Mouse (Mus musculus): ENCODE data around the gene Acvr1b.

The Acvr1b gene

GRCm38 (mm10) chr15:101191459-101192259, 17.8 kb downstream of the Acvr1b start:
- in situ Hi-C loops (cut with MboI; ENCODE audit: low pct_unique_long_range_greater_than_20kb in 1 of 2, low sequenced_read_pairs in 2 of 2, unreplicated experiment in 1 of 2): no loop called here

- in situ Hi-C loops (cut with MboI; ENCODE audit: low pct_unique_long_range_greater_than_20kb in 1 of 2, low sequenced_read_pairs in 2 of 2, unreplicated experiment in 1 of 2): no loop called here
Observed at GRCm38 (mm10) chr15:101192260-101192640, 18.4 kb downstream of the Acvr1b start.

DNA sequence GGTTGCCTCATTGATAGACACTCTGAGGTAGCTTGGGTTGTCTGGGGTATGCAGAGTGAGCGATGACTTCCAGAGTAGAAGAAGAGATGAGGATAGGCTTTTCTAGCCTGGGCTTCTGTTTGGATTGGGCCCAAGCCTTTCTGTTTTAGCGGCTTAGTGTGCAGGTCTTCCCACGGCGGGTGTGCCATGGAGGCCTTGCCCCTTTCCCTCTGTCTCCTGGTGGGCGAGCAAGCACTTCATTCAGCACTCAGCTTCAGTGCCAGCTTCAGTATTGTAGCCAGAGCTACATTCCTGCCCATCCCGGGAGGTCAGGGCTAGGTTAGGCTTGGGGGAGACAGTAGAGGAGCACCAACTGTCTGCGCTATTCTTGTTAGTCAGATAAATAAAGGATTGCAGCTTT, 18.8 kb downstream of the Acvr1b start:
- in situ Hi-C loops (cut with MboI; ENCODE audit: low pct_unique_long_range_greater_than_20kb in 1 of 2, low sequenced_read_pairs in 2 of 2, unreplicated experiment in 1 of 2): no loop called here

- in situ Hi-C loops (cut with MboI; ENCODE audit: low pct_unique_long_range_greater_than_20kb in 1 of 2, low sequenced_read_pairs in 2 of 2, unreplicated experiment in 1 of 2): no loop called here
Observed at GRCm38 (mm10) chr15:101193971-101194370, 20.1 kb downstream of the Acvr1b start.

DNA sequence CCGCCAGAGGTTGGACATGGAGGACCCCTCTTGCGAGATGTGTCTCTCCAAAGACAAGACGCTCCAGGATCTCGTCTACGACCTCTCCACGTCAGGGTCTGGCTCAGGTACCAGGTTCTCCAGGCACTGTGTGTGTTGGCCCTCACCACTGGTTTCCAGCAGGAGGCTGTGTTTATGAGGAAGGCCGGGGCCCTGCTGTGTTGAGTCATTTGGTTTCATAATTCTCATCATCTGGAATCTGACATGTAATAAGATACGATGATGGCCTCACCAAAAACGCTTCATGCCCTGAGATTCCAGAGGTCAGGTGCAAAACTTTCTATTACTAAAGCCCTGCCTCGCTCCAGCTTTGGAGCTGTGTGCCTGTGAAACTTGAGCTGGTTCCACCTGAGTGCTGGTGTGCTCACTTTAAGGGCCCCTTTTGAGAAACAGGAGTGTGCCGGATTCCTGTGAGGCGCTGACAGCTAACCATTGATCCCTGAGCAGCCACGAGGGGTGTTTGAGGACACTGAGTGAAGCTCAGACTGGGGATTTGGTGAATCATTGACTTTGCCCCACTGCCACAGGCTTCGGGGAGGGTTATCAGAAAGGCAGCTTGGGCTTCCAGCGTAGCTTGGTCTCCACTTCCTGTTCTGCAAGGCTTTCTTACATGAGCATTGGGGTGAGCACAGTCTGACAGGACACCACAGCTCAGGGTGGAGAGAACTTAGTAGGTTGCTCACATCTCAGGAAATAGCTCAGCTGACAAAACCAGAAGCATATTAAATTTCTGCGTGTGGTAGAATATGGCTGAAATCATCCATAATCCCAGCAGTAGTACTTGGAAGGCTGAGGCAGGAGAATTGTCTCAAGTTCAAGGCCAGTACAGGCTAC, 21.3 kb downstream of the Acvr1b start:
- in situ Hi-C loops (cut with MboI; ENCODE audit: low pct_unique_long_range_greater_than_20kb in 1 of 2, low sequenced_read_pairs in 2 of 2, unreplicated experiment in 1 of 2): no loop called here

- in situ Hi-C loops (cut with MboI; ENCODE audit: low pct_unique_long_range_greater_than_20kb in 1 of 2, low sequenced_read_pairs in 2 of 2, unreplicated experiment in 1 of 2): no loop called here
Observed at GRCm38 (mm10) chr15:101196079-101196795, 22.4 kb downstream of the Acvr1b start.

- in situ Hi-C loops (cut with MboI; ENCODE audit: low pct_unique_long_range_greater_than_20kb in 1 of 2, low sequenced_read_pairs in 2 of 2, unreplicated experiment in 1 of 2): no loop called here
Observed at GRCm38 (mm10) chr15:101196961-101197360, 23.1 kb downstream of the Acvr1b start.

DNA sequence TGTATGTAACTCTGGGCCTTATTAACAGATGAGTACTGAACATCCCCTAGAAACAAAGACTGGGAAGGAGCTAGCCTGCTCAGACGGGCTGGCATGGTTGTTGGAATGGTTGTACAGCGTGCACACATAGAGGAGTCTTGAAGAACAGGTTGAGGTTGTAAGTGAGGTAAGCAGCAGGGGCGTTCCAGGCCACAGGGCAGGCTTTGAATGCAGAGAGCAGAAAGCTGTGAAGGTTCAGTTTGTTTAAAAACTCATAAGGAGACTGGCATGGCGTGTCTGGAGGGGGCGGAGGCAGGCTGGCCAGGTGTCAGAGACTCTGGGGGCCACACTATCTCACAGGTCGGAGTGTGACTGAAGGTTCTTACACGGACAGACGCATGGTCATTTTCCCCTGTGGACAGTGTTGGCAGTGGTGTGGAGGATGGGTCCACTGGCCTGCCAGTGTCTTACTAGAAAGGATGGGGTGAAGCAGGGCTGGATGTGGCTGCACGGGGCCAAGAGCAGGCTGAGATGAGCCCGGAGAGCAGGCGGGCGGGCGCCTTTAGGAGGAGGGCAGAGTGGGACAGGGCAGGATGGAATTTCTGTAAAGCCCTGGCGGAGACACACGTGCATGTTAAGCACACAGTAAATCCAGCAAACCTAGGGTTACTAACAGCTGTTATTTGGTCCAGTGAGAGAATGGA, 23.8 kb downstream of the Acvr1b start:
- in situ Hi-C loops (cut with MboI; ENCODE audit: low pct_unique_long_range_greater_than_20kb in 1 of 2, low sequenced_read_pairs in 2 of 2, unreplicated experiment in 1 of 2): no loop called here

- in situ Hi-C loops (cut with MboI; ENCODE audit: low pct_unique_long_range_greater_than_20kb in 1 of 2, low sequenced_read_pairs in 2 of 2, unreplicated experiment in 1 of 2): no loop called here
Observed at GRCm38 (mm10) chr15:101198218-101198617, 24.4 kb downstream of the Acvr1b start.

DNA sequence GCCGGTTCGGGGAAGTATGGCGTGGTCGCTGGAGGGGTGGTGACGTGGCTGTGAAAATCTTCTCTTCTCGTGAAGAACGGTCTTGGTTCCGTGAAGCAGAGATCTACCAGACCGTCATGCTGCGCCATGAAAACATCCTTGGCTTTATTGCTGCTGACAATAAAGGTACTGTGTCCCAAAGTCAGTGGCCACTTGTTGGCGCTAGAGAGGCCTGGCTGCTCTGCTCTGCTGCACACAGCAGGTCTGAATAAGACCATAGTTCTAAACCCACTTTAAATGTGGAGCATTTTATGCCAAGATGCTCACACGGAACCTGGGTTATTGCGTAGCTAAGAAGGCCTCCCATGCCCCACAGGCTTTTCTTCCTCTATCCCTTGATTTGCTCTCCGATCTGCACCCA, 25.0 kb downstream of the Acvr1b start:
- in situ Hi-C loops (cut with MboI; ENCODE audit: low pct_unique_long_range_greater_than_20kb in 1 of 2, low sequenced_read_pairs in 2 of 2, unreplicated experiment in 1 of 2): no loop called here

DNA sequence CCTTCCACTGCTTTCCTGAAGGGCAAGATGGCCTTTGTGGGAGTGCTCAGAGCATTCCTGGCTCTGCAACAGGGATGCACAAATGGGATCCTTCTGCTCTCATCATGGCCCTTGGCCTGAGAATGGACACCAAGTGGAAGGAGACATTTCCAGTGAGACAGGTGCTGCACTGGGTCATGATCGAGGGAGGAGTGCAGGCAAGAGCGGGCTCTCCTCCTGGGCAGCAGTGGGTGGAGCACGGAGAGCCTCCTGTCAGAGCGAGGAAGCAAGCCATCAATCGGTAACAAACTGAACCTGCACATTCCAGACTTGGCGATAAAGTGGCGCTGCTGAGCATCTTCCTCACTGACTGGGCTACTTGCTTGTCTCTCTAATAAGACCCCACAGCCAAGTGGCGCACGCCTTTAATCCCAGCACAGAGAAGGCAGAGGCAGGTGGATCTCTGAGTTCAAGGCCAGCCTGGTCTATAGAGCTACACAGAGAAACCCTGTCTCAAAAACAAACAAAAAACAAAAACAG, 27.0 kb downstream of the Acvr1b start:
- in situ Hi-C loops (cut with MboI; ENCODE audit: low pct_unique_long_range_greater_than_20kb in 1 of 2, low sequenced_read_pairs in 2 of 2, unreplicated experiment in 1 of 2): no loop called here

GRCm38 (mm10) chr15:101201414-101201813, 27.5 kb downstream of the Acvr1b start:
- in situ Hi-C loops (cut with MboI; ENCODE audit: low pct_unique_long_range_greater_than_20kb in 1 of 2, low sequenced_read_pairs in 2 of 2, unreplicated experiment in 1 of 2): no loop called here

- in situ Hi-C loops (cut with MboI; ENCODE audit: low pct_unique_long_range_greater_than_20kb in 1 of 2, low sequenced_read_pairs in 2 of 2, unreplicated experiment in 1 of 2): no loop called here
Observed at GRCm38 (mm10) chr15:101203673-101204072, 29.8 kb downstream of the Acvr1b start.

- in situ Hi-C loops (cut with MboI; ENCODE audit: low pct_unique_long_range_greater_than_20kb in 1 of 2, low sequenced_read_pairs in 2 of 2, unreplicated experiment in 1 of 2): no loop called here
Observed at GRCm38 (mm10) chr15:101204781-101205180, 30.9 kb downstream of the Acvr1b start.

DNA sequence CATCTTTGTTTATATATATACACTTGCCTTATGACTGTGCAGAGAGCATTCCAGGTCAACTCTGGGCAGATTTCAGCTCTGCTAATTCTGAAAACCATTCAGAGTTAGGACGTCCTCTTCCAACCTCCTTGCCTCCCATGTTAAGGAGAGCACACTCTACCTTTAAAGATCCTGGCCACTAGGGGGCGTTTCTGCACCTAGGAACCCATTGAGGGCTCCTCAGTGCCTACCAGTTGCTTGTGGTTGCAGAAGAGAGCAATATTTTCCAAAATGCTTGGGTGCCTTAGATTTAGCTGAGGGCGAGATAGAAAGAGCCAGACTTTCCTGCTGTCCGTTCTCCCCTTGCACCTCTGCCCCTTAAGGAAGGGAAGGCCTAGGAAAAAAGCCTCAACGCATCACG, 36.4 kb downstream of the Acvr1b start:
- in situ Hi-C loops (cut with MboI; ENCODE audit: low pct_unique_long_range_greater_than_20kb in 1 of 2, low sequenced_read_pairs in 2 of 2, unreplicated experiment in 1 of 2): no loop called here

DNA sequence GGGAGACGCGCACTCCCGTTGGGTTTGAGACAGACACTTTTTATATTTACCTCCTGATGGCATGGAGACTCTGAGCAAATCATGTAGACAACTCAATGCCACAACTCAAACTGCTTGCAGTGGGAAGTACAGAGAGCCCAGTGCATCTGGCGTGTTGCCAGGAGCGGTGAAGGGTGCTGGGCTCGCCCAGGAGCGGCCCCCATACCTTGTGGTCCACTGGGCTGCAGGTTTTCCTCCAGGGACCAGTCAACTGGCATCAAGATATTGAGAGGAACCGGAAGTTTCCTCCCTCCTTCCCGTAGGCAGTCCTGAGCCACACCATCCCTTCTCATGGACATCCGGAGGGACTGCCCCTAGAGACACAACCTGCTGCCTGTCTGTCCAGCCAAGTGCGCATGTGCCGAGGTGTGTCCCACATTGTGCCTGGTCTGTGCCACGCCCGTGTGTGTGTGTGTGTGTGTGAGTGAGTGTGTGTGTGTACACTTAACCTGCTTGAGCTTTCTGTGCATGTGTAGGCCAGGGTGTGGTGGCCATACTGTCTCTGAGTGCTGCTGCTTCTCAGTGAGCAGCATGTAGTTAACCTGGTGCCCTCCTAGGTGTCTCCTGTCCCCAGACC, 37.2 kb downstream of the Acvr1b start:
- in situ Hi-C loops (cut with MboI; ENCODE audit: low pct_unique_long_range_greater_than_20kb in 1 of 2, low sequenced_read_pairs in 2 of 2, unreplicated experiment in 1 of 2): no loop called here

DNA sequence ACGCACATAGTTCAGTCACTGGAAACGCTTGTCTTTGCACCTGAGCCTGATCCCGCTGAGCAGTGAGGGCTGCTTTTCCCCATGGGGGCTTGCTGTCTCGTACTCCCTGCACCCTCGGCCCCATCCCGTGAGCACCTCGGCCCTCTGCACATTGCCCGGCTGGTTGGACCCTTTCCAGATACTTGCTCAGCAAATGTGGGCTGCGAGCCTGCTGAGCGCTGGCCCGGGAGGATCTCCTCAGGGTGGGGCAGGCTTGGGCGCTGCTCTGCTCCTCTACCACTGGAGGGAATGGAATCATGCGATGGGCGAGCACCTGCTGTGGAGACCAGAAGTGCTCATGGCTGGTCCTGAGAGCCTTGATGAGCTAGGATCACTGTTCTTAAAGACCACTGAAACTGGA, 38.6 kb downstream of the Acvr1b start:
- in situ Hi-C loops (cut with MboI; ENCODE audit: low pct_unique_long_range_greater_than_20kb in 1 of 2, low sequenced_read_pairs in 2 of 2, unreplicated experiment in 1 of 2): no loop called here

DNA sequence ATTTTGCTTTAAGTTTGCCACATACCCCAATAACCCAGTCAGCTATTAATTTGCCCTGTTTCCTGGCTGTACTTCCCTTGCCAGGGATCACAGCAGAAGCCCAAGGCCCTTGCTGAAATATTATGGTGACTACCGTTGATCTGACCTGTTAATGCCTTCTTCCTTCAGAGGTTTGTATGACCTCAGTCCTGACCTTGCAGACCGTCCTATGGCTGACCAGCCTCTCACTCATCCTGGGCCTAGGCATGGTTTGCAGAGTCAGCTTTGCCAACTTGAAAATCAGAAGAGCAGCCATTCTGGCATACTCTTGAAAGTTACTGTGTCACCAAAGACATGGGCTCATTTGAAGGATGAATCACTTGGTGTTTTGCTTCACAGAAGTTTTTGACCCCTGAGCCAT, 41.3 kb downstream of the Acvr1b start:
- in situ Hi-C loops (cut with MboI; ENCODE audit: low pct_unique_long_range_greater_than_20kb in 1 of 2, low sequenced_read_pairs in 2 of 2, unreplicated experiment in 1 of 2): no loop called here
